Mouse (Mus musculus) right cerebral cortex, postnatal 4 days (tissue): ENCODE results near the gene Fam13c.
"Not testable (repeated sequence)": the region's sequence is repeated elsewhere in the genome, so short reads cannot be mapped to it uniquely, and the experiment has no call there.

Experiments used
- DNase-seq: peaks from one replicate; pipeline ENCODE4 v3.0.0-alpha.2; 2022

Fam13c gene

DNA sequence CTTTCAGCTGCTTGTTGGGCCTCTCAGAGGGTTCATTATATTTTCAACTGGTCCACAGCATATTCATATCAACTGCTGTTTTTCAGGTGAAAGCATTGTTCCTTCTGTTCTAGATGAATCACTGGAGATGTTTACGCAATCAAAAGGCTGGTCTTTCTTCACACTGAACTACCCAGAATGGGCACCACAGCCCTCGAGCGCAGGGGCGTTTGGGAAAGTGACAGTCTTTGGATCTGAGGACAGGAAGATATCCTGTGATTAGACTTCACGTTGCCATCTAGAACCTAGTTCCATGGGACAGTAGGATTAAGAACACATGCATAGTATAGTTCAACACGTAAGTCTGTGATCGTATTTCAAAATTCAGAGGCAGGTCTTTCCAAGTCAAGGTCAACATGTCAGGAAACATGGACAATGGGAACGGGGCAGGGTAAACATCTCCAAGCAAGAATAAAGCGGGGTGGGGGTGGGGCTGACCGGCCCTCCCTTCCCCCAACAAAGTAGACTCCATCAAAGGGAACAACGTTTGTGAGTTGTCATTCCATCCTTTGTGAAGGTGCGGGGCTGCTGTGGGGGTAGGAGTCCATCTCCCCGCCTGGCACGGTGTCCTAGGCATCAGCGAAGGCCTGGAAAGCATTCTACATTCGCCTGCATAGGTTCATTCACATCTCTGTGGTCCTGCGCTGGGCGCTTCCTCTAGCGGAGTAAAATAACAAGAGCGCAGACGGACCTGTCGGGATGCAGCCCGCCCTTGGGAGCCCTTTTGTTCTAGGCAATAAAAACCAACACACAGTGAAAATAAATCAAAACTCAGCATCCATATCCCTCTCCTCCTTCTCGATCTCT, at the start of gene Fam13c:
TSS of gene Fam13c (plus strand) at position 806 of the 846 bp plus-strand sequence.
- DNase-seq: peak; percentile 49

DNA sequence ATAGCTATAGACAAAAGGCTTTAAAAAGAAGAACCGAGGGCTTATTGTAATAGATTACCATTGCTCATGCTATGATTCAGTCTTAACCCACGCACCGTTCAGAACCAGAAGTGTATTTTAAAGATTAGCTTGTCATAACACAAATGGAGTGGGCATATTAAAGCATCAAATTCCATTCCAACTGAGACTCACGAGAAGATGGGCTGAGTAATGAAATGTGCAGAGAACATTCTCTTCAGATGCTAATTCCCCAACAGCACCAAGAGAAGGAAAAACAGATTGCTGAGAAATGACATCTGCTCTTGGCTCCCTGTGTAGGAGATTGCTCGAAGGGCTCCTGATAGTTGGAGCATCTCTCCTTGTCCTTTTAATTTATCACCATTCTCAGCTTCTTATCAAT, 44.4 kb upstream of the Fam13c start:
- DNase-seq: no peak

DNA sequence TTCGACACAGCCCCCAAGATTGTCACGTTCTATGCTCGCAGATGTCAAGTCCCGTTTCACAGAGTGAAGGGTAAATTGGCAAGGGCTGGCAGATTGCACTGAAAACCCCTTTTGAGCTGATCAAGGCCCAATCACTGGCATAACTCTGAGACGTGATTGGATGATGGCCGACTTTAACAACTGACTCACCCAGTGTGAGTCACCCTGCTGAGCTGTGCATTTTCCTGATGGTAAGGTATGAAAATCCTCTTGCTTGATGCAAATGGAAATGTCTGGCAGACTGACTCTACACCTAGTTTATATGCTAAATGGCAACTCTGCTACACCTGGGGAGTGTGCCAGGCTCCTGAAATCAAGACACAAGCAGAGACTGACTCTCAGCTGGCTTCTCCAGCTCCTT, 42.1 kb upstream of the Fam13c start:
- no peak for DNase-seq

DNA sequence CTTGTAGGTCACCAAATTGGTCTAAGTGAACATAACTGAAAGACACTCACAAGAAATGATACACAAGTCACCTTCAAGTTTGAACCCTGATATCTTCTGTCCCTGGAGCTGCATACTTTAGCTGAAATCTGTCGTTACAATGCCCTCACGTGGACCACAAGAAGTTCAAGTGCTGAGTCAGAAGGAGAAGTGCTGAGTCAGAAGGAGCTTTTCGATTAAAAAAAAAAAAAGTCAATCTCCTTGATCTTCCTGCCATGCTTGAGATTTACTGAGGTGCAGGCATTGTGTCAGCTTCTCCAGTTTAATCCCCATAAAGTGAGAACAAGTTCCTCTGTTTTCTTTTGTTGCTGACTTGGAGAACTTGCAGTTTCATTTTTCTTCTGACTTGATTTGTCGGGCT, 38.3 kb upstream of the Fam13c start:
- DNase-seq: no peak

DNA sequence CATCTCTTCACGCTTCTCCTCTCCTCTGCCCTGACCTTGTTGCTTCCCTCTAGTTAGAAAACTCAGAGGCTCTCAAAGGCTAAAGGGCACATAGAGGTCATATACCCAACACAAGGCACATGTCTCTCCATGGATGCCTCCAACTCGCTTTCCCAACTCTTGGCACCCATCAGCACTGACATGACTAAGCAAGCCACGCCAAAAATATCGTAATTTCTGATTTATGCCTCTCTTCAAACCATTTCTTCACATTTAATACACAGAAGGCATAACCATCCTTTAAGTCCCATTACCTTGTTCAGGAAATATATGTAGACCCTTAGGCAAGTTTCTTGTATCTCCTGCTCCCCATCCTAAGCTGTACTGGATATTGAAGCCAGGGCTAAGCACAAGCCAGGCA, 37.6 kb upstream of the Fam13c start:
- DNase-seq: no peak

DNA sequence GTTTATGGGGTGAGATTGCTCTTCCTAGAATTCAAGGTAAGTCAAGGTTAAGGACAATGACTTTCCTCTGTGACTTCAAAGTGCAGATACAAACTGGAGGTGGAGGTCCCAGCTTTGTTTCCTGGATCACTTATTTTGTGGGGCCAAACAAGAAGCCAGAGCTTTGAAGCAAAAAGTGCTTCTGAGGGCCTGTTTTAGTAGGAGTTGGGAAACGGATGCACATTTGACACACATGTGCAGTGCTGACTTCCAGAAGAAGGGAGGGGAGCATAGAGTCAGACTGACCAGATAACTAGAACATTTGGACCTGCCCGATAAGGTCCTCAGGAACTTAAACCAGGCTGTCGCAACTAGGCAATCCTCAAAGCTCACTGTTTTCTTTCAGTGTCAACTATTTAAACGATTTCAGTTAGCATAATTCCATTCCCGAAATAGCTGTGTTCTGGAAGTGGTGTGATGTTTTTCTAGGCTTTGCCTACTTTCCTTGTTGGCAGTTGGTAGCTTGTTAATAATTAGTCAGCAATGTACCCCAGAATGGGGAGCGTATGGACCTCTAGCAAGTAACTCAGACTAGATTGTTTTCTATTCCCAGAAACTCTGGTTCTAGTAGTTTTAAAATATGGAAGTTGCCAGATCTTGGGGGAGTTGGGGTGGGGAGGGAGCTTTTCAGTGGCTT, 22.3 kb upstream of the Fam13c start:
- no peak for DNase-seq

DNA sequence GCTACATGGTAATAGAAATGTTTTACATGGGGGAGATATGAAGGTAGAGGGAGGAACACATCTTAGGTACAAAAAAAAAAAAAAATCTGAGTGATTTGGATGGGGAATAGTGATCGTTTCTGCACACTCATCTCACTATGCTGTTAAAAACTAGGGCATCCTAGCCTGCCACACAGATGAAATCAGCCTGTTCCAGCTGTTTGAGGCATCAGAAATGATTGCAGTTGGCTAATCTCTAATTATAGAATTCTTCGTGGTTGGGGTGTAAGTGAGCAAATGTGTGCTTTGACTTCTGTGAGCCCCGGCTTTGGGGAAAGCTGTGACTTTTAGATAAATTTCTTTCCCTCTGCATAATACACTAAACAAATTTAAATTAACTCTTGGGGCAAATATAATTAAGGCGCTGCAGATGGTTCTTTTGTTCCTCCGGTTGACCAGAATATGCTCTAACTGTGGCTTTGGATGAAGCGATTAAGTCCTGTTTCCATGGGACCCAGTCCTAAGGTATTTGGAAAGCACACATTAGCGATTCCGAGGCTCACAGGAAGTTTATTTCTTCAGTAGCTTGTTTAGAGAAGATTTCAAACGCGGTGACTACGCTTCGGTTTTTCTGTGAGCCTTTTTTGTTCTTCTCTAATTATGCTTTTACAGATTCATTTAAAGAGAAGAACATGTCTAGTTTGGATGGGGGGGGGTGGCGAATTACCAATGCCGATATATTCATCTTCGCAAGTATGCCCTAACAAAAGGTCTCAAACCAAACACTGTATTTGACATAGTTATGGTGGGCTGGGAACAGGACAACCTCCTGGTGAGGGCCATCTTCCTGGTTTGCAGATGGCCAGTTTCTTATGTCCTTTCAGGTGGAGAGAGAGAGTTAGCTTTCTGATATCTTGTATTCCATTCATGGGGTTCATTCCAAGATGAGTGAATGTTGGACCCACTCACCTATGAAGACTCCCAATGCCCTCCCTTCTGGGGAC, 20.7 kb upstream of the Fam13c start:
- DNase-seq: no peak

DNA sequence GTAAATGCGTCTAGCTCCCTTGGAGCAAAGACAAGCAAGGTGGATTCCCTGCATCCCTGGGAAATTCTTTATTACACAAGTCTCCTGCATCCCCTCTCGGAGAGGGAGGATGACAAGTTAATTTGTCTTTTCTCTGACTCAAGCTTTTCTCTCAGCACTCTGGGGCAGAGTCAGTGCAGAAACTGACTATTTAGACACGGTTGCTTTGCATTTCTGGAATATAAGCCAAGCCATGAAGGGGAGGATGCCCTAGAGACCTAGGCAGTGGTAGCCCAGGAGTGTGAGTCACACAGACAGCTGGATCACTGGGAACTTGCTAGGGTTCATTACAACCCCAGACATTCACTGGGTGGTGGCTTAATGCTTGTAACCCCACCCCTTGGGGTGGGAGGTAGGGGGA, 13.9 kb upstream of the Fam13c start:
- no peak for DNase-seq

DNA sequence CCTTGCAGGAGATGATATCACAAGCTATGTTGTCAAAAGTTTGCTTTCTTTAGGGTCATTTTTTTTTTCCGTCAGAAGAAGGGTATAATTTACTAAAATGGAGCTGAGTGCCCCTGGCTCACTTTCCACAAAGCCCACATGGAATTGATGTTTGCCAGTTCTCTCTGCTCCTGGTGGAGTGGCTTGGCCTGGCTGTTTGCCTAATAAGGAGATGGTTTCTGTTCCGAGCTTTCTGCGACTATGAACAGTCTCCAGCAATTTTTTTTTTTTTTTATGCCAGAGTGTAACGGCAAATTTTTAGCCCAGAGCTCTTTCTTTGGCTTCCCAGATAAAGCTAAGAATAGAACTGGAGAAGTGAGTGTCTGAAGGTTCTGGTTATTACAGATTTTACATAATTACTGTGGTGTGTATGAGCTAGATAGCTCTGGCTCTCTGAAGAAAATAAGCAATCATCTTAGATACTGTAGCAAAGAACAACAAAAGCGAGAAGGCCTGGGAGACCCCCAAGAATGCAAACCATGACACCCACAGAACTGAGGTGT, 12.1 kb upstream of the Fam13c start:
- peak; percentile 35 for DNase-seq

DNA sequence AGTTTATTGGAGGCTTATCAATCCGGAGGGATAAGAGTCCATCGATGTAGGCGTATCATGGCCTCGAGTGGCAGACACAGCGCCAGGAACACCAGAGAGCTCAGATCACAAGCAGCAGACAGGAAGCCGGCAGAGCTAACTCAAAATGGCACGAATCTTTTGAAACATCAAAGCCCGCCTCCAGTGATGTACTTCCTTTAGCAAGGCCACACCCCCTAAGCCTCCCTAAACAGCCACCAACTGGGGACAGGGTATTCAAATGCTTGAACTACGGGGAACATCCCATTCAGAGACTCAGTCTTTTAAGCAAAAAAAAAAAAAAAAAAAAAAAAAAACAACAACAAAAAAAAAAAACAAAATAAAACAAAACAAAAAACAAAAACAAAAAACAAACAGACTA, 10.9 kb upstream of the Fam13c start:
- DNase-seq: no peak

DNA sequence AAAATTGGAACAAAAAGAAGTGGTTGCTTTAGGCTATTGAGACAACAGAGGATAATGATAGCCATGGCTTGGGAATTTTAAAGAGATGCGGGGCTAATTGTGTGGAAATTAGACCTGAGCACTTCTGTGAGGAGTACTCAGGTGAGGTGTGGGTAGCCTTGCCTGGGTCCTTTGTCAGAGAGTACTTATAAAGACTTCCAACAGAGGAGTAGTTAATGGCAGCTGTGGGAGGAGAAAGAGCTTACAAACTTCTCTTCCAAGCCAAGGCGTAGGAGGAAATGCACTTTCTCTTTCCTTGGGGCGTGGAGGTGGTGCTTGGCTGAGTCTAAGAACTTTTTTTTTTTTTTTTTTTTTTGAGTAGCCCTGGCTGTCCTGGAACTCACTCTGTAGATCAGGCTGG, 6.9 kb upstream of the Fam13c start:
- DNase-seq: no peak

DNA sequence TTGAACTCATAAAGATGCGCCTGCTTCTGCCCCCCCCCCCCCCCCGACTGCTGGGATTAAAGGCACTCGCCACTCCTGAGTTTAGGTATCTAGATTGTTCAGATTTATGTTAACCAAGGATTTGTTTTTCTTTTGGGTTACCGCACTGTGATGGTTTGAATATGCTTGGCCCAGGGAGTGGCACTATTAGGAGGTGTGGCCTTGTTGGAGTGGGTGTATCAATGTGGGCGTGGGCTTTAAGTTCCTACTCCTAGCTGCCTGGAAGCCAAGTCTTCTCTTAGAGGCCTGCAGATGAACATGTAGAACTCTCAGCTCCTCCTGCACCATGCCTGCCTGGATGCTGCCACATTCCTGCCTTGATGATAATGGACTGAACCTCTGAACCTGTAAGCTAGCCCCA, 6.5 kb upstream of the Fam13c start:
- DNase-seq: not testable (repeated sequence)

DNA sequence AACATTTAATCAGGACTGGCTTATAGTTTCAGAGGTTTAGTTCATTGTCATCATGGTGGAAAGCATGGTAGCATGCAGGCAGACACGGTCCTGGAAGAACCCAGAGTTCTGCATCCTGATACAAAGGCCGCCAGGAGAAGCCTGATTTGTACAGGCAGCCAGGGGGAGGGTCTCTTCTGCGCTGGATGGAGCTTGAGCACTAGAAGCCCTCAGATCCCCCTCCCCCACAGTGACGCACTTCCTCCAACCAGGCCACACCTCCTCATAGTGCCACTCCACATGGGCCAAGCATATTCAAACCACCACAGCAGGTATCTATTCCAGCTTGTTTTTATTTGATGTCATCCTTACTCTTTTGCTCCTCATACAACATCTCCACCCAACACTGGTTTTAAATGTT, 3.6 kb upstream of the Fam13c start:
- DNase-seq: no peak

DNA sequence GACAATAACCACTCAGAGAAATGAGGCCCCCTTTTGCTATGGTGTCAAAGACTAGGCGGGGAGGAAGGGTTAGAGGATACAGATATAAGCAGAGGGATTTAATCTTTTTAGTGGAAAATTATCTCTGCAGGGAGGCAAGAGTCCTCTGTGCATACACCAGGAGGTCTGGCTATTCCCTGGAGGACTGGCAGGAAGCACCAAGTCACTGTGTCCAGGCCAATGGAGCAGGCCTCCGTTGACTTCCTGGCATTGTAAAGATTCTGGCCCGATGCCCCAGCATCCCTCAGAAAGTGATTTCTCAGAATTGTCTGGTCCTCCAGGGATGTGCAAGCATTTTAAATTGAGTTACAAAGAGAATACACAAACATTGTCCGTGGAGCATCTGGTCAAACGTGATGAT, 3.0 kb upstream of the Fam13c start:
- no peak for DNase-seq

DNA sequence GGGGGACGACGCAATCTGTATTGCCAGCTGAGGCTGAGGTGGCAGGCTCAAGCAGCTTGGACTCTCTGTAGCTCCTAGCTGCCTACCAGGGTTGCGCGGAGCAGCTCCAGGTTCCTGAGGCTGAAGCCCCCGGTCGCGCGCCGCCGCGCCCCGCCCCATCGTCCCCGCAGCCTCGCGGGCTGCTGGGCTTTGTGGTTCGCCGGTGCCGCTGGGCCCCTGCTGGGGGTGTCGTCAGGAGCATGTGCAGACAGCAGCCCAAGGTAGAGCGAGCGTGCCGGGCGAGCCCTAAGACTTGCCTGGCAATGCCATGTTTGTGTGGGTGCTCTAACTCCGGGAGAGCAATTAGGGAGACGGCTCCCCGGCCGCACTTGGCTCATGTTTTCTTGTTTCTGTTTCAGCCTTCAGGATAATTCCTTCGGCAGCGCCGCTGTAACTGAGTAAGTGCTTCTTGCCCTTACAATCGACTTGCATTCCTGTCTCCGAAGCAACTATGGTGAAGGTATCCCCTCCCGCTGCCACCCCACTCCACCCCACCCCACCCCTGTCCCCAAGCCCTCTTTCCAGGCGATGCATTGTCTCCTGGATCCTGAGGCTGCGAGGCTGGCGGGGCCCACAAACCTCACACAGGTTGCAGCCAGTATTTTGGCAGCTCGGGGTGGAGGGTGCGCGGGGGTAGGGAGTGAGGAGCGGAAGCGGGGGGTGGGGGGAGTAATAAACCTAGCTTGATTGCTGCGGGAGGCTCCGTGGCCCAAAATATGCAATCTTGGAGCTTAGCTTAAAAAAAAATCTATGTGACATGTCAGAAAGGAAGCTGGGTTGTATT, 569 bp downstream of the Fam13c start:
- peak; percentile 81 for DNase-seq

DNA sequence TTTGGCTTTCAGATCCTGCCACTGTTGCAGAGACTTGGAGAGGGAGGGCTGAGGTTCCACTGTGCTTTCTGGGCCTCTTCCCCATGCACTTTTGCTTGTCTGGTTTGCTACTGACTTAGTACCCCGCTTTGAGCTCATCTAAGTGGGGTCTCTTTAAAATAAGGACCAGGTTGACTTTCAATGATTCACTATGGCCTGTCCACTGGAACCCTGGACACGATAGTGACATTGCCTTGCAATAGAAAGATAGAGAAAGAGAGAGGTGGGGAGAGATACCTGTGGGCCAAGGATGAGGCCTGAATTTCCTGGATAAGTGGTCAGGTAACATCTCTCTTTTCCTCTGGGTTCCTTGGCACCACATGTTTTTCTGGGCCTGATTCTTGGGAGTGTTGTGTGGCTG, 1.9 kb downstream of the Fam13c start:
- DNase-seq: no peak

DNA sequence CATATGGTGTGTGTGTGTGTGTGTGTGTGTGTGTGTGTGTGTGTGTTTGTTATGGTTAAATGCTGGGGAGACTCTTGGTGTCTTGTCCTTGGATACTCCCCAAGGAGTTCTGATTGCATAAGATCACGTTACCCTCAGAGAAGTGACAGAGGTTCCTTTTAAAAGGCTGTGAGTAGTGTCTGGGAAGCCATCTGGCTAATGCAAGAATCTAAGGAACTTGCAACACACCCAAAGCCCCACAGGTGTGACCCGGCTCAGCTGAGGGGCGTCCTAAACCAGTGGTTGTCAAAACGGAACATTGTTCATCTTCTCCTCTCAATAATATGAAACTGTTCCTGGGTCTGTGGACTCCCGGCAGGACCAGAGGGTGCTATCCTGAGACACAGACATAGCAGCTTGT, 2.3 kb downstream of the Fam13c start:
- DNase-seq: no peak

DNA sequence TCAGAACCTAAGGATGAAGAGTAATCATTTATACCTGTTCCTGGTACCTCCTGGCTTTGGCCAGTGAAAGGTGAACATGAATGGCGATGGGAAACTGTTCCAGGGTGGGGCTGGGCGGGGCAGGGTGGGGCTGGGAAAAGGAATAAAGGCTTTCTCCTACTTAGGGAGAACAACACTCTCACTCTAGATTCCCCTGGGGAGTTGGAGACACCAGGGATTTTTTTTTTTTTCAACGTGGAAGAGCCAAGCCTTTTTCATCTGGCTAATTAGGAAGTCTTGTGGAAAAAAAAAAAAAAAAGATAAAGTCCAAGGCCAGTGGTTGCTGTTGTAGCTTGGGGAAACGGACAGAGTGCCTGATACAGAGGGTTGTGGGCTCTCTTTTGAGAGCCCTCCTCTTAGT, 7.5 kb downstream of the Fam13c start:
- no peak for DNase-seq

DNA sequence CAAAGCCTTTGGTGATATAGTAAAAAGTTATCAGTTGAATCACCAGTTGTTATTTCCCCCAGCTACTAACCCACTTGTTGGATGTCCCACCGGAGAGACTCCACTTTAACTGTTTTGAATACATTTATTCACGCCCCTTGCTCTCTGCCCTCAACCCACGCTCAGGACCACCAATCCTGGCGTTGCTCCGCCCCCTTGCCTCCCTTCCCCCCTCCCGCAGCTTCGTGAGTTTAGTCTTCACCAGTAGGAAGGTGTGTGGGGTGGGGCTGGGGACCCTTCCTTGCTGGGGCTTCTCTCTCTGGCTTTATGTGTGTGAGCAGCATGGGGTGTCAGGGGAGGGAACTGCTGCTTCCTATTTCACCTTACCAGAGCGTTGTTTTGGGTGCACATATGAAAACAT, 8.9 kb downstream of the Fam13c start:
- no peak for DNase-seq

DNA sequence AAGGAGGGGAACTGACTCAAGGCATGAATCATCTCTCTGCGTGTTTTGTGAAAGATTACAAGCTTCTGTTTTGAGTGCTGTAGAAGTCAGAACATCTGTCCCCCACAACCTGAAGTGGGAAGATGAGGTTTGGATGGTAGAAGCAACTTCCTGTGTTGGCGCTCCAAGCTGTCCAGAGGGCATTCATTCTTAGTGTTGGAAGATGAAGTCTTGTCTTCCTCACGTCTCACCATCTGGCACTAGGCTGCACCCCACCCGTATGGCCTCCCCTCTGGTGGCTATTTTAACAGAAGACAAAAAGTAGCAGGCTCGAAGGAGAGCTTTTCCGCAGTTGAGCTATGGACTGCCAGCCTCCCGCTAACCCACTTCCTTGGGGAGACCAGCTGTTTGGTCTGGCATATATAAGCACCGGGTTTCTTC, 15.6 kb downstream of the Fam13c start:
- no peak for DNase-seq

DNA sequence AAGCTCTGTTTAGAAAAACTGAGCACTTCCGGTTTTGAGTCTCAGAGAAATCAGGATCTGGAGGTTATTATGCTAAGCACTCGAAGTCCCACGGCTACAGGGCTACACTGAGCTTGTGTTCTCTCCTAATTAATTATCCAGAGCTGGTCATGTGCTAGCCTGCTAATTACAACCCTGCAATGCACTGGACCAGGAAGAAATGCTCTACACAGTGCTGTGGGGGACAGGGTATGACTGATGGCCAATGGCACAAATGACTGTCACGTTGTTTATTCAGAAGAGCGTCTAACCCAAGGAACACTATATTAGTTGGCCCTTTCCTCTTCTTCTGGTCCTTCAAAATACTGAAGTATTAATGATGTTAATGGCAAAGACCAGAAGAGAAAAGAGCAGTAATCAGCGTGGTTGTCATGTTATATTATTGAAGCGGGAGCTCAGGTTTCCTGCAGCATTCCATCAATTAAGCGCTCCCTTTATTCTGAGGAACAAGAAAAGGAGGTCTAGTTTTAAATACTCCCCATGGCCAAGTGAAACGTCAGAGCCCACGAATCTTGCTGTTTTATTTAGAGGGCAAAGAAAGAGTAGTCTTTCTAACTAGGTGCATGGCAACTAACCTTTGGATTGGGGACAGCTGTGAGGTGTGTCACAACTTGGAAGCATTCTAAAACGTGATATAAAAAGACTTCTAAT, 18.4 kb downstream of the Fam13c start:
- no peak for DNase-seq

DNA sequence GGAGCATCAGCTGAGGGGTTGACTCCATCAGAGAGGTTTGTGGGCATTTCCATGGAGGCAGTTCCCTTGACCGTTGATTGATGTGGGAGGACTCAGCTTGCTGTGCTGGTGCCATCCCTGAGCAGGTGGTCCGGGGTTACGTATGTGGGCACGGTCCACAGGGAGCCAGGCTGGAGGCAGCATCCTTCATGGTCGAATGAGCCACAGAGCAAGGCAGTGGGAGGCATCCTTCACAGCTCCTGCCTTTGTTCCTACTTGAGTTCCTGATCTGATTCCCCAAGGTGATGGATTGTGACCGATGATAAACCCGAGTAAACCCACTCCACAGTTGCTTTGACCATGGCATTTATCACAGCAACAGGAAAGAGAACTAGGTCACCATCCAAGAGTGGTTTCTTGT, 25.4 kb downstream of the Fam13c start:
- no peak for DNase-seq
